Mouse (Mus musculus): Measurements from ENCODE around the gene Derl2. TPM values are rescaled to one million over a fixed set of nuclear protein-coding genes. Genes with fewer than 3 reads are reported as not detected.
A peak's percentile ranks its signal among the peaks of the same experiment; 100 is the strongest.

Gene Derl2
- 47.6 and 48.1 TPM in 2 replicates for polyA plus RNA-seq (2015; fragmentation: Nextera tagmentation; extraction: Ambion mirVana)

DNA sequence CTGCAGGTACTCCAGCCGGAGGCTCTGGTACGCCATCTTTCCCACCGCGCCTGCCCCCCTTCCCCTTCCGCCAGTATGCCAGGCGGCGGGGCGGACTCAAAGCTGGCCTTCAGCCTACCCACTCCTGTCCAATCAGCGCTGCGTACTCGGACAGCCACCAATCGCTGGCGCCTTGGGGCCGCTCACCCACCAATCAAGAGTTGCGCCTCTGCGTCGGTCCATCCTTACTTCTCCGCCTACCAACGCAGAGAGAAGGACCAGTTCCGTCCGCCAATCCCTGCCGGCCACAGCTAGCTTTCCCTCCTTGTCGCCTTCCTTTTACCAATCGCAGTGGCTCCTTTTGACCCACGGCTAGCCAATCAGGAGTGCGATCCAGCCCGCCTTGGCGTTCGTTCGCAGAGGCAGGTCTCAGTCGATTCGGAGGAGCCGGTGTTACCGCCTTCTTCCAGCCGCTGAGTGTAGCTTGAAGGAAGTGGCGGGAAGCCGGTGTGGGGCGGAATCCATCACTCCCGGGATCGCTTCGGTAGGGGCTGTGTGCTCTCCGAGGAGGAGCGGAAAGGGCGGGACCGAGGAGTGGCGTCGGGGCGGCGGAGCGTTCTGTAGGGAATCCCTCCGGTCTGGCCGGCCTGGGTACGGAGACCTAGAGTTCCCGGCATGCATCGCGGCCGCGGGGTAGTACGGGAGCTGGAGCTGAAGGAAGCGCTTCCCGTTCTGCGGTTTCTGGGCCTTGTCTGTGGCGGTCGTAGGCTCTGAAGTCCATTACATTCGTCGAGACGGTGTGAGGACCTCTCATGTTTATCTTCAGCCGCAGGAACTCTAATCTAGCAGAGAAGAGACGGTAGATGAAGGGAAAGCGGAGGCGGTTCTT is at the start of gene Derl2, which contains the start of gene Mis12:
Gene Derl2, minus strand, starts transcription at position 641 of the 868 bp plus-strand sequence.
Gene Mis12, plus strand, starts transcription at position 411 of the 868 bp plus-strand sequence.
- no peaks in the 10 kb centered on the region for H3K9me3 ChIP-seq (replicated peaks)
- under 1% methylated on average over 71 of the region's 71 CpGs for WGBS

DNA sequence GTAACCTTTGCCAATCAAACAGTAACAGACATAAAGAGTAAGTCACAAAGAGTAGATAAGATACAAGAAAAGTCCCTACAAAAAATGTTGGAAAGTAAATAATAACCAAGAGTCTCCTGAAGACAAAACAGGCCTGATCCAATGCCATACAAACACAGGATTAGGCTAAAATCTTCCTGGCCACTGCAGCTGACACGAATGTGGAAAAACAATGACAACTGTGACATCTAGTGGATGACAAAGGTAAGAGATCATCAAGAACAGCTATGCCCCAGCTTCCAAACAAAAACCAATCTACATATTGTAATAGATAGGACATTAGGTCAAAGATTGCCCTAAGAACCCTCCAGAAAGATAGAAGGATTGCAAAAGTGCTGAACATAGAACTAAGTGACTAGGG is 32.9 kb upstream of the Derl2 start:
- no peak overlapping the region for H3K4me2 ChIP-seq
- no peaks in the 10 kb centered on the region for H3K9me3 ChIP-seq (replicated peaks)
- 0% methylated on average over 1 of the region's 1 CpGs for WGBS
- H3K9ac ChIP-seq = no peak overlapping the region
- no peak overlapping the region for H3K4me3 ChIP-seq (replicated peaks)
- no peaks in the 10 kb centered on the region for H3K36me3 ChIP-seq
- no peaks in the 10 kb centered on the region for H3K4me1 ChIP-seq
- no peak for ATAC-seq (replicated peaks; ENCODE audit: low FRiP score)
- no peaks in the 10 kb centered on the region for H3K27me3 ChIP-seq
- no peak overlapping the region for H3K27ac ChIP-seq

More for the DNA sequence above, at the start of gene Derl2, which contains the start of gene Mis12:
- Histone ChIP-seq H3K36me3 (peaks cover 28% of the 10 kb centered on the region), H3K4me2 (peak within 1 kb of the TSS; percentile 70), H3K4me3 (replicated peaks) (peak within 1 kb of the TSS; percentile 96), H3K9ac (peak within 1 kb of the TSS; percentile 91), H3K4me1 (peaks cover 35% of the 10 kb centered on the region), H3K27ac (peak within 1 kb of the TSS; percentile 97), H3K27me3 (no peaks in the 10 kb centered on the region)
- ATAC-seq (replicated peaks; ENCODE audit: low FRiP score) = peak; percentile 100

DNA sequence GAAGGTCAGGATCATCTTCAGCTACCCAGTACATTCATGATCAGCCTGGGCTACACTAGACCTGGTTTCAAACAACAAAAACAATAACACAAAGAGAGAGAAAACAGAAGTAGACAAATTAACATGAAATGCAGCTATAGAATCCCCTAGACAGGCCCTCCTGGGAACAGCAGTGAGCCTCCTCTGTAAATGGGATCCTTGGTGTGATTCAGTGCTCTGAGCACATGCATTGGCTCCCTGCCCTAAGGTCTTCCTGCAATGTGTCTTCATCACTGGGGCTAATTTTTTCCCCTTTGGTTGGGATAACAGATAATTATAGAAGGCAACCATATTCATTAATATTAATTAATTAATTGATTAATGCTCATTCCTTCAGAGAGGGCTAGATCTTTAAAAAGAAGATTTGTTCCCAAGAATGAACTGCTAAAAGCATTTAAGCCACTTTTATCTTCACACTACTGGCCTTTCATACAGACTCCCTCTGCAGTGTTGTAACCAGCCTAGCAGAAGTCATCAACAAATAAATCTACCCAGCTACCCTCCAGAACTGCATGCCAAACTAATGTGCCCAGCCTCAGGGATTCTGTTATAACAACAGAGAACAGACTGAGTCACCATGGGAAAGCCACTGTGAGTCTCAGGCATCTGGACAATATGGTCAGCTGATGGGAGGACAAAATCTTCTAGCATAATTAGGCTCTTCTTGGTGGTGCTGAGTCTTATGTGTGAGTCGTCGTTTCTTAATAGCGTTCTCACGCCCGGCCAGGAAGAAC is 20.1 kb upstream of the Derl2 start:
- WGBS = 98% methylated on average over 5 of the region's 5 CpGs
- Histone ChIP-seq H3K36me3 (no peaks in the 10 kb centered on the region), H3K4me3 (replicated peaks) (no peak overlapping the region), H3K4me1 (no peaks in the 10 kb centered on the region), H3K27me3 (no peaks in the 10 kb centered on the region), H3K27ac (no peak overlapping the region), H3K9ac (no peak overlapping the region), H3K4me2 (no peak overlapping the region), H3K9me3 (replicated peaks) (no peaks in the 10 kb centered on the region)
- ATAC-seq (replicated peaks; ENCODE audit: low FRiP score) = no peak

DNA sequence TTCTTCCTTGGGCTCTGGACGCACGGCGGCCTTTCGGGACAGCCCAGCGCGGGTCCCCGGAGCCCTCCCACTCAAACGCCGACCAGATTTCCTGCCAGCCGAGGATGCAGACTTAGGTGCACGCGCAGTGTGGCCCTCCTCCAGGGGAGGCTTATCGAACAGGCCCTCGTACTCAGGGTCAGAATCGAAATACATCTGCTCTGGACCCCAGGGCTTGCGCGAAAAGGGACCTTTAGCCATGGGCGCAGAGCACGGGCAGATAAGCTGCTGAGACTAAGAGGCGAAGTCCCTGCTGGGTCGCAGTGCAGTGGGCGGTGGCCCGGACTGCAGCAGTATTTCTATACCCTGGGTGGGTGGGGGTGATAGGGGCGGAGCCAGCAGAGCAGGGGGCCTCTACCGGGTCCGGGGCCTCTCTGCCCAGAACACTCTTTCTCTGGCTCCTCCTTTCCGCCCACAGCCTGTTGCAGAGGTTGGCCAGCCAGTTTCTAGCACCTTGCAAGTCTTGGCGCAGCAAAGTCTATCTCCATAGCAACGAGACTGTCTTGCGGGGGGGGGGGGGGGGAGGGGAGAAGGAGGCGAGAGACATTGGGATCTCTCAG is 13.6 kb upstream of the Derl2 start, which contains the start of gene 6330403K07Rik:
Gene 6330403K07Rik, minus strand, starts transcription at position 351 of the 599 bp plus-strand sequence.
- peak; percentile 97 for ATAC-seq (replicated peaks; ENCODE audit: low FRiP score)
- H3K9ac ChIP-seq = peak within 1 kb of the TSS; percentile 57
- peak within 1 kb of the TSS; percentile 60 for H3K4me3 ChIP-seq (replicated peaks)
- H3K27ac ChIP-seq = peak within 1 kb of the TSS; percentile 73
- H3K27me3 ChIP-seq = no peaks in the 10 kb centered on the region
- no peaks in the 10 kb centered on the region for H3K9me3 ChIP-seq (replicated peaks)
- 1% methylated on average over 30 of the region's 31 CpGs for WGBS
- H3K4me2 ChIP-seq = peak within 1 kb of the TSS; percentile 89
- peaks cover 2% of the 10 kb centered on the region; the same call in 1 of the 2 replicates for H3K36me3 ChIP-seq
- H3K4me1 ChIP-seq = peaks cover 23% of the 10 kb centered on the region

DNA sequence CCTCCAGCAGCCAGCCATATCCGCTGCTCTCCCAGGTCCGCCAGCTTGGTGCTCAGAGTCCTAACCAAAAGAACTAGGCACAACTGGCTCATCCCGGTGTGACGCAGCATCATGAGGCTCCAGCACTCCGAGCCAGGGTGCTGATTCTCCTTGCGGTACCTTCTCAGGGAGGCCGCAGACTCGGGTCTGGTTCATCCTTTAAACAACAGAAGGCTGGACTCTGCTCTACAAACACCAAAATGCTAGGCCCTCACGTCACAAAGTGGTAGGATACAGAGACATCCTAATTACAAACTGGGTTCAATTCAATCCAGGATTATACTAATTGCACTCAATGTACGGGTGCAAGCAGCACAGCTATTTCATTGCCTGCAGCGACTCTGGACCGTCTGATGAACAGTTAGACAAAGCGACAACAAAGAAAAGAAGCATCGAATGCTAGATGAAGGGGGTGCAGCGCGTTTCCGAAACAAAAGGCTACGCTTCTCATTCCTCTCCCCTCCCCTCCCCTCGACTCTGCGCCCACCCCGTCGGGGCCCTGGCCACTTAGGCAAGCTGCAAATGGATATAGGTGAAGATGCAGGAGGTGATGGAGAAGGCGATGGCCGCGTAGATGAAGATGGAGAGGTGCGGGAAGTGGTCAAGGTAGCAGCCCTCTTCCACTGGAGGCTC is 13.0 kb upstream of the Derl2 start:
- H3K9me3 ChIP-seq (replicated peaks) = no peaks in the 10 kb centered on the region
- H3K27ac ChIP-seq = peak overlapping the region; percentile 73
- peaks cover 8% of the 10 kb centered on the region for H3K36me3 ChIP-seq
- 4% methylated on average over 26 of the region's 26 CpGs for WGBS
- peak overlapping the region; percentile 89 for H3K4me2 ChIP-seq
- peak; percentile 14; the same call in 1 of the 2 replicates for ATAC-seq (replicated peaks; ENCODE audit: low FRiP score)
- peaks cover 23% of the 10 kb centered on the region for H3K4me1 ChIP-seq
- H3K4me3 ChIP-seq (replicated peaks) = peak overlapping the region; percentile 60
- H3K9ac ChIP-seq = peak overlapping the region; percentile 57
- no peaks in the 10 kb centered on the region for H3K27me3 ChIP-seq

DNA sequence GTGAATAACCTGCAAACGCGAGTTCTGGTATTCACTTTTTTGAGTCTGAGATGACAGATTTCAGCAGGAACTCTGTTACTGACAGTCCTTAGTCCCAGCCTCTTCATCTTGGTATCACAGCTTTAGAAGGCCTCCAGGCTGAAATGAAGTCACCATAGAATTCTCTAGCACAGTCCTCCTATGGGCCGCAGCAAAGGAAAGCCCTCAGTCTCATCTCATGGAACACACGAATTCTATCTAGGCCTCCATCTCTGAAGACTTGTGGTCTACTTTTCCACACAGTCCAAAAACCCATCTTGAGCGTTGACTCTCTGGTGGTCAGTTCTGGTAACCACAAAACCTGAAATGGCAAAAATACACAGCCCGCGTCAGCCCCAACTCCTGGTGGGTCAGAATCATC is 12.4 kb upstream of the Derl2 start:
- 60% methylated on average over 7 of the region's 7 CpGs for WGBS
- H3K27me3 ChIP-seq = no peaks in the 10 kb centered on the region
- H3K9me3 ChIP-seq (replicated peaks) = no peaks in the 10 kb centered on the region
- peaks cover 23% of the 10 kb centered on the region for H3K4me1 ChIP-seq
- no peak overlapping the region for H3K27ac ChIP-seq
- H3K9ac ChIP-seq = peak overlapping the region; percentile 57
- H3K36me3 ChIP-seq = peaks cover 14% of the 10 kb centered on the region
- ATAC-seq (replicated peaks; ENCODE audit: low FRiP score) = no peak
- peak overlapping the region; percentile 89 for H3K4me2 ChIP-seq
- peak overlapping the region; percentile 60 for H3K4me3 ChIP-seq (replicated peaks)

DNA sequence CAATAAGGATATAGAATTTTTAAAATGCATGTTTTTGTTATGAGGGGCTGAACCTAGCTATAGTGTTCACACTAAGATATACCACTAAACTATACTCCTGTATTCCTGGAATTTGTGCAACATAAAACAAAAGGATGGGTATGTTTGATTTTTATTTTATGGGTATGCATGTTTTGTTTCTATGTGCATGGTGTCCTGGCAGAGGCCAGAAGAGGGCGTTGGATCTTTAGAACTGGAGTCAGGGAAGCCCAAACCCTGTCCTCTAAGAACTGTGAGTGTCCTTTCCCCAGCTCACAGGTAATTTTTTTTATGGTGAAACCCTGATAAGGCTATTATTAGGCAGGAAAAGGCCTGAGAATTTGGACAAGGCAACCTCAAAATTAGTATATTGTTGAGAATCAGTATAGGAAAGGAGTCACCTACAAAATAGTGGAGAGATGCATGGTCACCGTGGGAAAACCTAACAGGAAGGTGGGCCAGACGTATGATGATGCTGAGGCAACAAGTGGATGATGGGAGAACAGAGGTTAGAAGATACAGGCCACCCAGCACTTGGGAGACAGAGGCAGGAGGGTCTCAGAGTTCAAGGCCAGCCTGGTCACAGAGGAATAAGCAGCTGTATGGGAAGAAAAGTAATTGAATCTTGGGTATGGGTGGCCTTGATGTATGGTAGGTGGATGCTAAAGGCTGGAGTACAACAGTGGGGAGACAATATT is 9.9 kb upstream of the Derl2 start:
- WGBS = 76% methylated on average over 3 of the region's 3 CpGs
- peaks cover 23% of the 10 kb centered on the region for H3K4me1 ChIP-seq
- peaks cover 39% of the 10 kb centered on the region for H3K36me3 ChIP-seq
- no peak overlapping the region for H3K9ac ChIP-seq
- no peaks in the 10 kb centered on the region for H3K9me3 ChIP-seq (replicated peaks)
- no peaks in the 10 kb centered on the region for H3K27me3 ChIP-seq
- no peak for ATAC-seq (replicated peaks; ENCODE audit: low FRiP score)
- H3K27ac ChIP-seq = no peak overlapping the region
- H3K4me2 ChIP-seq = no peak overlapping the region
- H3K4me3 ChIP-seq (replicated peaks) = no peak overlapping the region

DNA sequence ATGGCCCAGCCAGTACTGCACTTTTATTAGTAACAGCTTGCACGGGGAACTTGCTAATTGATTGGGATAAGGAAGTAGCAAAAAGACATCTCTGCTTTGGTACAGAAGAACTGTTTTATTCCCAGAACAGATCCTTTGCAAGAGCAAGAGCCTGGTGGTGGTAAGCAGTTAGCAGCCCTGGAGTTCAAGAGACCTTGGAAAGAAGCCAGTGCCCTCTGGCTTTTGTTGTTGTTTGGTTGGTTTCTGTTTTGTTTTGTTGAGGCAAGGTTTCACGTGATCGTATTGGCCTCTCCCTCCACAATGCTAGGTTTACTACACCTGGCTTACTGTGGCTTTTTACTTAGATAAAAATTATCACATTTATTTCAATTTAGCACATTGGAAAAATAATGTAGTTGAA is 8.6 kb upstream of the Derl2 start:
- peaks cover 50% of the 10 kb centered on the region for H3K36me3 ChIP-seq
- WGBS = 75% methylated on average over 3 of the region's 3 CpGs
- no peak overlapping the region for H3K27ac ChIP-seq
- H3K4me3 ChIP-seq (replicated peaks) = no peak overlapping the region
- H3K4me1 ChIP-seq = peaks cover 17% of the 10 kb centered on the region; the same call in 1 of the 2 replicates
- H3K9ac ChIP-seq = no peak overlapping the region
- H3K9me3 ChIP-seq (replicated peaks) = no peaks in the 10 kb centered on the region
- H3K27me3 ChIP-seq = no peaks in the 10 kb centered on the region
- no peak overlapping the region for H3K4me2 ChIP-seq
- no peak for ATAC-seq (replicated peaks; ENCODE audit: low FRiP score)

DNA sequence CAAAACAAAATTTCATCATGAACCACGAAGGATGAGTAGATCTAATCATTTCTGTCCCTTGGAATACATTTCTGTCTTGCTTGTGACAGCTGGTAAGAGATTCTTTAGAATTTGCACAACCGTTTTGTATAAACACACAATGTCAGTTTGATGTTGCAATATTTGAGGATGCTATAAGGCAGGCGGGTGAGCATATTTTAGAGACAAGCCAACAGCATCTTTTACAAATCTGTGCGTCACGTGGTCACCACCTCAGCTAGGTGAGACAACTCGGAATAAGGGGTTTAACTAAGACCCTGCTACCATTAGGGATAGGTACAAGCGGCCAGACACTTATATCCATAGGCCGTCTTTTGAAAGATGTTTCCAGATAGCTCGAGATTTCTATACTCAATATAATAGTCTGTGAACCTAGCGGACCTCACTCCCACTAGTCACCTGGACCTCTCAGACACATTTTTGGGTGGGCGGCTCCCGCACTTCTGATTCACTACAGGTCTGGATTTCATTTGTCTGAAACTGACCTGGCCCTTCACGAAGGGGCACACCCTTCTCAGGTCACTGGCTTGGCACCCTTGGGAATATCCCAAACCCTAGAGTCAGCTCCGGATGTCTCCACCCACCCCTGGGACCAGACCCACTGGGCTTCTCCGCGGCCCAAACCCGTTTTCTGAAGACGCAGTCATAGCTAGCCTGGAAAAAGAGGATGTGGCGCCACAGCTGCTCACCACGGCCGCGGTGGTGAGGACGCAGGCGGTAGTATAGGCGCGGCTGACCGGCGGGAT is 1.0 kb downstream of the Derl2 start:
- 6% methylated on average over 28 of the region's 28 CpGs for WGBS
- H3K9ac ChIP-seq = peak overlapping the region; percentile 91
- peak overlapping the region; percentile 64 for H3K4me2 ChIP-seq
- ATAC-seq (replicated peaks; ENCODE audit: low FRiP score) = peak; percentile 22; the same call in 1 of the 2 replicates
- H3K36me3 ChIP-seq = peaks cover 29% of the 10 kb centered on the region
- peak overlapping the region; percentile 96 for H3K4me3 ChIP-seq (replicated peaks)
- no peaks in the 10 kb centered on the region for H3K27me3 ChIP-seq
- H3K27ac ChIP-seq = peak overlapping the region; percentile 80
- H3K4me1 ChIP-seq = peaks cover 35% of the 10 kb centered on the region
- H3K9me3 ChIP-seq (replicated peaks) = no peaks in the 10 kb centered on the region

DNA sequence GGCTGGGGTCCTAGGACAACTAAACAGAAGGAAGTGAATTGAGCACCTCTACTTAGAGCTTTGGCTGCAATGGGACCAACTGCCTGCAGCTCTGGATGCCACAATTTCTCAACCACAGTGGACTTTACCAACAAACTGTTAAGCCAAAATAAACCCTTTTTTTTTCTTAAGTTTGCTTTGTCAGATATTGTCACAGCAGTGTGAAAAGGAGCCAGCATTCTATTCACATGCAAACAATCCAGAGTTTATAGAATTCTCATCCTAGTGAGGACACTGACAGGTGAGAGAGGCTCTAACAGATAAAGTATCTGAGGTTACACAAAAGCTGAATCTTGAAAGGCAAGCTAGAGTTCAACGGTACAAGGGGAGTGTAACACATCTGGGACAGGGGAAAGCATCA is 2.6 kb downstream of the Derl2 start:
- H3K4me2 ChIP-seq = no peak overlapping the region
- WGBS = 87% methylated on average over 1 of the region's 1 CpGs
- ATAC-seq (replicated peaks; ENCODE audit: low FRiP score) = no peak

More for the DNA sequence above, 2.6 kb downstream of the Derl2 start:
- Histone ChIP-seq H3K27ac (no peak overlapping the region), H3K4me3 (replicated peaks) (no peak overlapping the region), H3K27me3 (no peaks in the 10 kb centered on the region), H3K9ac (no peak overlapping the region), H3K9me3 (replicated peaks) (no peaks in the 10 kb centered on the region), H3K4me1 (peaks cover 32% of the 10 kb centered on the region), H3K36me3 (peaks cover 28% of the 10 kb centered on the region)
